Mouse (Mus musculus): ENCODE results near the gene Lrfn4. TPM values are rescaled to one million over a fixed set of nuclear protein-coding genes. Genes with fewer than 3 reads are reported as not detected.

Lrfn4 gene
- polyA plus RNA-seq, 1 experiment: 6.1 TPM

GRCm38 (mm10) chr19:4620721-4621120 is 5.3 kb upstream of the Lrfn4 start:
- TF ChIP-seq CTCF (conservative IDR thresholded peaks at IDR 0.05; ENCODE audit: insufficient read depth, insufficient read length, low read depth, low read length) (no peak), POLR2A (IDR thresholded peaks at IDR 0.05; ENCODE audit: low read depth, low read length) (no peak)
- no peak for DNase-seq
- H3K27ac ChIP-seq (ENCODE audit: insufficient read depth, low read depth, low read length): no peak overlapping the region
- no peaks in the 10 kb centered on the region for H3K36me3 ChIP-seq (ENCODE audit: control insufficient read depth, insufficient read depth, low read length)
- H3K4me3 ChIP-seq (ENCODE audit: insufficient read depth, low read depth, low read length): no peak overlapping the region
- WGBS: 80% methylated on average over 7 of the region's 7 CpGs
- no peaks in the 10 kb centered on the region for H3K27me3 ChIP-seq (replicated peaks; ENCODE audit: control insufficient read depth, insufficient read depth, low read length)
- peaks cover 5% of the 10 kb centered on the region; the same call in 1 of the 2 replicates for H3K4me1 ChIP-seq (ENCODE audit: control insufficient read depth, insufficient read depth, low read length)

DNA sequence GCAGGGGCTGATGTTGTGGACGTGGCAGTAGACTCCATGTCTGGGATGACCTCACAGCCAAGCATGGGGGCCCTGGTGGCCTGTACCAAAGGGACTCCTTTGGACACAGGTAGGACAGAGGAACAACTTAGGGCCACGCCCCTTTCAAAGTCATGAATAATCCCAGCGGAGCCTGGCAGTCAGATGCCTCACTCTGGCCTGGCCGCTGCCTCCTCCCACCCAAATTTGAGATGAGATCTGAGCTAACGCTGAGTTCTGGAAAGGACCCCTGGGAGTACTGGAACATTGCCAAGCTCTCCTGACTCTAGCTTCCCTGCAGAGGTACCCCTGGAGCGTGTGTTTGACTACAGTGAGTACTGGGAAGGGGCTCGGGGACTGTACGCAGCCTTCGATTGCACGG is 4.0 kb upstream of the Lrfn4 start:
- TF ChIP-seq POLR2A (IDR thresholded peaks at IDR 0.05; ENCODE audit: low read depth, low read length): no peak
- TF ChIP-seq CTCF (conservative IDR thresholded peaks at IDR 0.05; ENCODE audit: insufficient read depth, insufficient read length, low read depth, low read length): no peak
- Histone ChIP-seq H3K27me3 (replicated peaks; ENCODE audit: control insufficient read depth, insufficient read depth, low read length) (no peaks in the 10 kb centered on the region), H3K27ac (ENCODE audit: insufficient read depth, low read depth, low read length) (no peak overlapping the region), H3K4me1 (ENCODE audit: control insufficient read depth, insufficient read depth, low read length) (0 out of 2 replicates have a peak, but pooled peaks cover under 1% of the 10 kb centered on the region), H3K4me3 (ENCODE audit: insufficient read depth, low read depth, low read length) (no peak overlapping the region), H3K36me3 (ENCODE audit: control insufficient read depth, insufficient read depth, low read length) (no peaks in the 10 kb centered on the region)
- no peak for DNase-seq
- WGBS: 88% methylated on average over 10 of the region's 10 CpGs

DNA sequence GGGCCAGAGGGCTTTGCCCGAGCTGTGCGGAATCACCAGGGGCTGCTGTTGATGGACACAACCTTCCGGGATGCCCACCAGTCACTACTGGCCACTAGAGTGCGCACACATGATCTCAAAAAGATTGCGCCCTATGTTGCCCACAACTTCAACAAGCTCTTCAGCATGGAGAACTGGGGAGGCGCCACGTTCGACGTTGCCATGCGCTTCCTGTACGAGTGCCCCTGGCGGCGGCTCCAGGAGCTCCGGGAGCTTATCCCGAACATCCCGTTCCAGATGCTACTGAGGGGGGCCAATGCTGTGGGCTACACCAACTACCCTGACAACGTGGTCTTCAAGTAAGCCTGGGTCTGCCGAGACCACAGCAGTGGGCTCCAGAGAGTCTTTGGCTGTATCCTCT is 2.7 kb upstream of the Lrfn4 start:
- Histone ChIP-seq H3K27ac (ENCODE audit: insufficient read depth, low read depth, low read length) (no peak overlapping the region), H3K27me3 (replicated peaks; ENCODE audit: control insufficient read depth, insufficient read depth, low read length) (no peaks in the 10 kb centered on the region), H3K4me1 (ENCODE audit: control insufficient read depth, insufficient read depth, low read length) (no peaks in the 10 kb centered on the region), H3K4me3 (ENCODE audit: insufficient read depth, low read depth, low read length) (no peak overlapping the region), H3K36me3 (ENCODE audit: control insufficient read depth, insufficient read depth, low read length) (no peaks in the 10 kb centered on the region)
- no peak for TF ChIP-seq CTCF (conservative IDR thresholded peaks at IDR 0.05; ENCODE audit: insufficient read depth, insufficient read length, low read depth, low read length)
- no peak for TF ChIP-seq POLR2A (IDR thresholded peaks at IDR 0.05; ENCODE audit: low read depth, low read length)
- DNase-seq: no peak
- 44% methylated on average over 18 of the region's 18 CpGs for WGBS

DNA sequence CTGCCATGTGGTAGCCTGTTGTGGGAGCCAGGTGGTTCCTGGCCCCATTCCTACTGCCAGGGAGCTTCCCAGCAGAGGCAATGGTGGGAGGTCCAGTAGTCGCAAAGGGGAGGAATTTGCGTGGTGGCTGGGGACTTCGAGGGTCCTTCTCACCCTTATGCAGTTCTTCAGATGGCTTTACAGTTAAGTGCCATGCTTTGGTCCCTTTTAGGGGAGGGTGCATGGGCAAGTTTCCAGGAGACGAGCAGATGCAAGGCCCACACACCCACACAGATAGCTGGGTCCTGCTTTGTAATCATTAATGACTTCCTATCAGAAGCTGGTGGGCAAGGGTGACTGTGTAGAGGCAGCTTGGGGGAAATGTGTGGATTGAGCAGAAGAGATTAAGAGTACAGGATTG is 1.1 kb upstream of the Lrfn4 start:
- no peak for TF ChIP-seq POLR2A (IDR thresholded peaks at IDR 0.05; ENCODE audit: low read depth, low read length)
- TF ChIP-seq CTCF (conservative IDR thresholded peaks at IDR 0.05; ENCODE audit: insufficient read depth, insufficient read length, low read depth, low read length): no peak
- 53% methylated on average over 4 of the region's 4 CpGs for WGBS
- no peak overlapping the region for H3K27ac ChIP-seq (ENCODE audit: insufficient read depth, low read depth, low read length)
- no peaks in the 10 kb centered on the region for H3K27me3 ChIP-seq (replicated peaks; ENCODE audit: control insufficient read depth, insufficient read depth, low read length)
- DNase-seq: no peak
- no peaks in the 10 kb centered on the region for H3K4me1 ChIP-seq (ENCODE audit: control insufficient read depth, insufficient read depth, low read length)
- no peak overlapping the region for H3K4me3 ChIP-seq (ENCODE audit: insufficient read depth, low read depth, low read length)
- H3K36me3 ChIP-seq (ENCODE audit: control insufficient read depth, insufficient read depth, low read length): no peaks in the 10 kb centered on the region

- 33% methylated on average over 49 of the region's 49 CpGs for WGBS
- no peaks in the 10 kb centered on the region for H3K36me3 ChIP-seq (ENCODE audit: control insufficient read depth, insufficient read depth, low read length)
- H3K27me3 ChIP-seq (replicated peaks; ENCODE audit: control insufficient read depth, insufficient read depth, low read length): no peaks in the 10 kb centered on the region
- H3K4me3 ChIP-seq (ENCODE audit: insufficient read depth, low read depth, low read length): peak overlapping the region; percentile 67
- no peak for TF ChIP-seq CTCF (conservative IDR thresholded peaks at IDR 0.05; ENCODE audit: insufficient read depth, insufficient read length, low read depth, low read length)
- no peak for TF ChIP-seq POLR2A (IDR thresholded peaks at IDR 0.05; ENCODE audit: low read depth, low read length)
- no peak for DNase-seq
- H3K27ac ChIP-seq (ENCODE audit: insufficient read depth, low read depth, low read length): no peak overlapping the region
- H3K4me1 ChIP-seq (ENCODE audit: control insufficient read depth, insufficient read depth, low read length): no peaks in the 10 kb centered on the region
Measured at GRCm38 (mm10) chr19:4614305-4615150, 939 bp downstream of the Lrfn4 start.

DNA sequence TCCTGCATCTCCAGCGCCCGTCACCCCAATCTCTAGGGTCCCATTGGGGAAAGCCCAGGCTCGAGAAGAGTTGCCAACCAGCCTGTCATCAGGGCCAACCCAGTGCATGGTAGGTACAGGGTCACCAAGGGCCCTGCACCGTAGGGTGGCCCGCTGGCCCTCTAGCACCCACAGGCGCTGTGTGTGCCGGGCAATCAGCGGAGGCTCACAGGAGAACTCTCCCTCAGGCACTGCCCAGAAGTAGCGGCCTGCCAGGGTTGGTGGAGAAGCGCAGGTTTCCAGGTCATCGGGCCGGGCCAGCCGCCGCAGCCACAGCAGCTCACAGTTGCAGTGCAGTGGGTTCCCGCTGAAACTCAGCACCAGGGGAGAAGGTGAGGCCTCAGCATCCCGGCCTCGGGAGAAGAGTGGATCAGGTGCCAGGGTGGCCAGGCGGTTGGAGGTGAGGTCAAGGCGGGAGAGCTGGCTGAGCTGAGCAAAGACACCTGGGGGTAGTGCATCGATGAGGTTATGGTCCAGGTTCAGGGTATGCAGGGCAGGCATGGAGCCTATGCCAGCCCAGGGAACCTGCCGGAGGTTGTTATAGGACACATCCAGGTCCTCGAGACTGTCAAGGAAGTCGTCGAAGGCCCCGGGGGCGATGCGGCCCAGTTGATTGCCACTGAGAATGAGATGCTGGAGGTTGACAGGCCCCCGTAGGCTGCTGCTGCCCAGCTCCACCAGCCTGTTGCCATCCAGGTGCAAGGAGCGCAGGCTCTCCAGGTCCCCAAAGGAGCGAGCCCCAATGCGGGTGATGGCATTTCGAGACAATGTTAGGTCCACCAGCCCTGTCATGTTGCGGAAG is 1.8 kb downstream of the Lrfn4 start:
- no peak overlapping the region for H3K4me3 ChIP-seq (ENCODE audit: insufficient read depth, low read depth, low read length)

More for the DNA sequence above, 1.8 kb downstream of the Lrfn4 start:
- Histone ChIP-seq H3K27me3 (replicated peaks; ENCODE audit: control insufficient read depth, insufficient read depth, low read length) (no peaks in the 10 kb centered on the region), H3K27ac (ENCODE audit: insufficient read depth, low read depth, low read length) (no peak overlapping the region), H3K4me1 (ENCODE audit: control insufficient read depth, insufficient read depth, low read length) (no peaks in the 10 kb centered on the region), H3K36me3 (ENCODE audit: control insufficient read depth, insufficient read depth, low read length) (no peaks in the 10 kb centered on the region)
- DNase-seq: no peak
- TF ChIP-seq CTCF (conservative IDR thresholded peaks at IDR 0.05; ENCODE audit: insufficient read depth, insufficient read length, low read depth, low read length): no peak
- no peak for TF ChIP-seq POLR2A (IDR thresholded peaks at IDR 0.05; ENCODE audit: low read depth, low read length)
- WGBS: 79% methylated on average over 33 of the region's 33 CpGs

All from kidney, adult 2 months (tissue).